Mouse (Mus musculus): Measurements from ENCODE around the gene Arhgap30.

Arhgap30 gene

GRCm38 (mm10) chr1:171388376-171389102 is at the start of gene Arhgap30:
Gene Arhgap30, plus strand, starts transcription at chr1:171388954.
- no peak for DNase-seq

- no peak for DNase-seq
Measured at GRCm38 (mm10) chr1:171342262-171343207, 46.2 kb upstream of the Arhgap30 start.

- DNase-seq: peak; percentile 55
Measured at GRCm38 (mm10) chr1:171343922-171344677, 44.7 kb upstream of the Arhgap30 start.

DNA sequence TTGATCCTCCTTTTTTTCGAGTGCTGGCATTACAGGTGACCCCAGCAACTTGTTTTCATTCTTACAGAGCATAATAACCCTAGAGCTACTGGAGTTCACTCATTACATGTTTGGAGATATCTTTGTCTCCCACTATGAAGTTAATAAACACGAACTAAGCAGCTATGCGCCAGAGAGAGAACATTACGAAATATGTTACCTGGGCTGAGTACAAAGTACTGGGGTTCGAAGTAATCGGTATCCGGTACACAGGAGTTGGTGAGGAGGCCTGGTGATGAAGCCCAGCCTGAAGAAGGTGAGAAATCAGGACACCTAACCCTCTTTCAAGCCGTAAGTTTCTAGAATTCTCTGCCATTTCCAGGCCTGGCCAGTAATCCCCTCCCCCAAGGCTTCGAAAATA is 44.0 kb upstream of the Arhgap30 start:
- no peak for DNase-seq

DNA sequence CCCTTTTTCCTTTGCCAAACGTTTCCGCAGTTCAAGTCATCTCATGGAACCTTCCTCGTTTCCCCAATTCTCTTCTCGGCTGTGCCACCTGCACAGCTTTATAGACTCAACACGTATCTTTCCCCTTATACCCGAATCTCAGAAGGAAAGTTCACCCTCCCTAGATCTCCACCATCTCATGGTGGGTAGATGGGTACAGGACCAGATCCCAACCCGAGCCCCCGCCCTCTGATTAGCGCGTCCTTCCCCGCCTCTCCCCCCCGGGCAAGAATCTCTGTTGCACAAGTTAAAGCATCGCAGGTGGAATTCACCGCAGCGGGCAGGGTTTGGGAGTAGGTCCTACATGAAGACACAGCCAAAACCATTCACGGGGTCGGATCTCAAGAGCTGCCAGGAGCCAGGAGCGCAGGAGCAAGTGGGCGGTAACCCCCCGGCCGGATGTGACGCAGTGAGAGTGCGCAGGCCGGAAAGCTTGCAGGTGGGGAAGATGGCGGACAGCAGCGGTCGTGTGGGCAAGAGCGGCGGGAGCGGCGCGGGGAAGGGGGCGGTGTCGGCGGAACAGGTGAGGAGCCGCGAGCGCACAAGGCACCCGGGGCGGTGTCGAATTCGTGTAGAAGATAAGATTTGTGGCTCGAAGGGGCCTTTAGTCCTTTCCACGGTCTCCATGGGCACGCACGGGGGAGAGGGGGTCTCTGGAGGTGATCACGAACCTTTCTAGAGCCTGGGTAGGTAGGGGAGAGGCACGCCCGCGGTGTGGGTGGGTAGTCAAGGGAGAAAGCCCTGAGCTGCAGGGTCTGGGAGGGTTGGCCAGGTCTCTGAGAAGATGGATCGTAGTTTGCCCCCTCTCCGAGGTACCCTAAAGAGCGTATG is 43.3 kb upstream of the Arhgap30 start, which contains the start of the genes Nit1 and Pfdn2:
Nit1 (minus strand) TSS at position 422 of the 870 bp plus-strand sequence.
Pfdn2 (plus strand) TSS at position 446 of the 870 bp plus-strand sequence.
- DNase-seq: peak; percentile 90

DNA sequence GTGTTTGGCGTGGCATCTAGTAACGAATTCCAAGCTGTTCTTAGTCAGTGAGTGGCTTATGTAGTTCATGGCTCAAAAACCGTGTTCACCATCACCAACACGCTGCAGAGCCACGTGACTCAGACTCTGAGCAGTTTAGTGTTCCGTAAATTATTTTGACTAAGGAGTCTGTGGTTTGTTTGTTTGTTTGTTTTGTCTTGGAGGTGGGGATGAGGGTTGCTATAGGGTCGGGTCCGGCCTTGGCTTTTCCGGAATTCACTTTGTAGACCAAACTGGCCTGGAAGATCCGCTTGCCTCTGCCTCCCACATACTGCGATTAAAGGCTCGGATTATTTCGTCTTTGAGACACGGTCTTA is 42.7 kb upstream of the Arhgap30 start:
- DNase-seq: no peak

DNA sequence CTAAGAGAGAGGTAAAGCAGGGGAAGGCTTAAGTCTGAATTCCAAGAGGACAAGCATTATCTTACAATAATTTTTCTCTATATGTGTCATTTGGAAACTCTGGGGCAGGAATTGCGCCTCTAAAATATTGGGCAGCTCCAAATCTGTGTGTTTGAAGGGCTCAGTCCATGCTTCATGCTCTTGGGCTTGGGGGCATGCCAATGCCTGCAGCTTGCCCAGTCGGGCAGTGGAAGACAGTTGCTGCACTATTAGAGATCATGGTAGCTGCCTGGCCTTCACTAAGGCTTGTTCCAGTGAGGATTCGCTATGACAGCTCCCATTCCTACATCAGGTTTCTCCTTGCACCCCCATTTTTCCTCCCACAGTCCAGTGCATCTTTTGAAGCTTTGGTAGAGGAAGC is 40.1 kb upstream of the Arhgap30 start:
- DNase-seq: no peak

DNA sequence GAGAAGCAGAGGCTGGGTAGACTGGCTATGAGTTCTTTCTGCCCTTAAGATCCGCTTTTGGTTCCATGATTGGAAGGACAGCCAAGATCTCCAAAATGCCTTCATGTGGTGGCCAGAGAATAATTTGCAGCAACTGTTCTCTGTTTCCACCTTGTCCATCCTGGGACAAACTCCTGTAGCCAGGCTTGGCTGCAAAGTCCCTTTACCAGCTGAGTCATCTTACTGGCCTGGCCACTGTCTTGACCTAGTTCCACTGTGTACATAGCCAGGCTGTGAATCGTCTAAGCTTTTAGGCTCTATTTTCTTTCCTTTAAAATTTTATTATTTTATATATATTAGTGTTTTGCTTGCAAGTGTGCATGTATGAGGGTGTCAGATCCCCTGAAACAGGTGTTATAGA is 39.5 kb upstream of the Arhgap30 start:
- no peak for DNase-seq

- DNase-seq: no peak
Measured at GRCm38 (mm10) chr1:171355812-171356340, 32.9 kb upstream of the Arhgap30 start.

DNA sequence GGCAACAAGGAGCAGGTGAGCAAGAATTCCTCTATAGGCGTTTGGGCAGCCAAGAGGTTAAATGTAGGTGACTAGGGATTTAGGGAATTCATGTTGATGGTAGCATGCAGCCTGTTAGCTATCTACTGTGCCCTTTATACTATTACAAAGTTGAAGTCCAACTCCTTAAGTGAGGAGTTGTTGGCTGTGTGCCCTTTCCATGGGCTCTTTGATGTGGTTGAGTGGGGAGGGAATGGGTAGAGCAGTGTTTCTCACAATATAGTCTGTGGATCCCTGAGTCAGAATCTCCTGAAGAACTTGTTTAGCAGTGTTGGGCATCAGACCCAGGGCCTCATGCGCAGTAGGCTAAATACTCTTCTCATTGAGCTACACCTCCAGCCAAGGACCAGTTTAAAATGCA is 31.9 kb upstream of the Arhgap30 start:
- DNase-seq: no peak

GRCm38 (mm10) chr1:171358421-171358820 is 30.3 kb upstream of the Arhgap30 start:
- DNase-seq: peak; percentile 51

- DNase-seq: no peak
Measured at GRCm38 (mm10) chr1:171360253-171360652, 28.5 kb upstream of the Arhgap30 start.

DNA sequence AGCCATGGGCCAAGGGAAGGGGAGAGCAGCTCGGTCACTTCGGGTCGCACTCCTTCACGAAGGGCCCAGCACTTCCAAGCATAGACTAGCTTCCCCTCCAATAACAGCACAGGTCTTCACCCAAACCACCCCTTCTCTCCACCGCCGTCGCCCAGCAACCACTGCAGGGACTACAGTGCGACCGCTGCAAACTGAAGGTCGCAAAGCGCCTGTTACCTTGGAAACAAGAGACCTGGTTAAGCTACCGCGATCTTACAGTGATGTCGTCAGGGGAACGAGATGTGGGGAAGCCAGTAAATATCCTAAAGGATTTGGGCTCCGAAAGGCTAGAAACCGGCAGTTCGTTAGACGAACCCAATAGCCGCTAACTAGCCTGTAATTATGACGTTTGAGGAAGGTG is 28.1 kb upstream of the Arhgap30 start, which contains the start of gene Klhdc9:
Klhdc9 (minus strand) TSS at position 143 of the 400 bp plus-strand sequence.
- peak; percentile 94 for DNase-seq

DNA sequence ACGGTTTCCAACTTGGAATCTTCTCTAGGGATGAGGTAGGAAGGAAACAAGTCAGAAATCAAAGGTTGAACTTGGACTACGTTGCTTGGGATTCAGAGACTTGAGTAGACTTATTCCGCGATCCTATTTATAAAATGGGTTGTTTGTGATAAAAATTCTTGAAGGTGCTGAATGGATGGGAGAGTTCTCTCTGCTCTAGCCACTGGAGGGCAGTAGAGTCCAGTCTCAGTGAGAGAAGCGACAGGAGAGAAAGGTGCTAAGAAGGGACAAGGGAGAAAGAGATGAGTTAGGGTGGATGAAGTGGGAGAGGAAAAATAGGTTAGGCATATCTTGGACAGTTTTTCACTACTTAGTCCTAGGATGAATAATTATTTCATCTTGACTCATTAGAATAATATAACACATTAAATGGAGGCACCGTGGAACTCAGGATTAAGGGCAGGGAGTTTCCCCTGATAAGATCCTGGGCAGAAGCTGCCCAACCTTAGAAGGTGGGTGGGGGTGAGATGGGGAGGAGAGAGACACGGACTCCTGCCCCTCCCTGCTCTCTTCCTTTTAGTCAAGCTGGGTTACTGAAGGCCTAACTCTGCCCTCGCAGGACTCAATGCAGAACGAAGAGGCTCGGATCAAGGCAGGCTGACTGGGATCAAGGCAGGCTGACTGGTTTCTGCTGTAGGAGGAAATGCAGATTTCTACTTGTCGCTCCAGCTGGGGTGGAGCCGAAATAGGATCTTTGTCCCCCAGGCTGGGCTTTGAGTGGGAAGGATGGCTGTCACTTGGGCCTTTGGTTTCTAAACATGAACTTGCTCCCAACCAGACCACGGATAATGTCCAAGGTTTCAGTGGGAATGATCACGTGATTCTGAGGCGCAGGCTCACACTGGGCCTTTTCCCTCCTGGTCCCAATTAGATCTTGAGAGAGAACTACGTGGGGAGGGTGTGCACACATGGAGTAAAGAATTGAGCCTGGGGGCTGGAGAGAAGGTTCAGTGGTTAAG is 27.3 kb upstream of the Arhgap30 start:
- peak; percentile 84 for DNase-seq

DNA sequence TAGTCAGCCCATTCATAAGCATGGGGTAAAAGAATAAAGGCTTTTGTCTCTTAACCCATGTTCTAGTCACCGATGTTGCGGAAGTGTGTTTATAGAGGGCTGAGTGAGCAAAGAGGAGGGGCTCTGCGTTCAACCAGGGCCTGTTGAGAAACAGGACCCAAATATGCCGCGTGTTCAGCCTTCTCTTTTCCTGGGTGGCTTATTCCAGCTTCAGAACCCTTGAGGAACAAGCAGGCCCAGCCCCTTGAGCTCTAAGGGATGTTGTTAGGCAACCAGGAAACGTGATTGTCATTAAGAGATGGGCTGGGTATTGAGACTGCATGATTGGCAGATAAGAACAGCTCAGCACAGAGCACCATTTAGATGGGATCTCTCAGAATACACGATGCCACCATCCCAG is 22.8 kb upstream of the Arhgap30 start:
- DNase-seq: no peak

DNA sequence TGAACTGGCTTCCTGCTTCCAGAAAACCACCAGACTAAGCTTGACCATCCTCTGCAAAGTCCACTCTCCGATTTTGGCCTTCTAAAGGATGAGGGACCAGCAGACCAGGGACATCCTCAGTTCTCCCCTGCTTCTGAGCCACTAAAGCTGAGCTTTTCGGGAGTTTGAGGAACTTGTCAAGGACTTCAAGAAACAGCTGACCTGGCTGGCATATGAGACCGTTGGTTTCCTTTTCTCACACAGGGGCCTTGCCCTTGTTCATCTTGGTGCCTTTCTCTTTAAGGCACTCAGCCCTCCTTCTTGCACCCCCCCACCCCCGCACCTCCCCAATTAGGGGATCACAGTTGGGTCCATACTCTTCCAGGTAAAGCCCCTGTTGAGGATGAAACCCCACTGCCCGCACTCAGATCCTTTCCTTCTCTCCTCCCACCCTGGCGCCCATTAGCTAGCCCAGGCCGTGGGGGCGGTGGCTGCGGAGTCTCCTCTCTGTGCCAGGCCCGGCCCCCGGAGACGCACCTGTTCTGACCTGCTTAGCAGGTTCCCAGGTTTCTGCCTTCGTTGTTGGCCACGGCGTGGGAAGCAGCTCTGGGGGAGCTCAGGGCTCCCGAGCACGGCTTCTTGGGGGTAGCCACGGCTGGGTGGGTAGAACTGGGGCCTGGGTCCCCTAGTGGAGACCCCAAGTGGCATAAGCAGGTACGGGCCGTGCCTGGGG is 18.8 kb upstream of the Arhgap30 start, which contains the start of gene Nectin4:
Nectin4 (plus strand) TSS at position 255 of the 712 bp plus-strand sequence.
- DNase-seq: no peak

GRCm38 (mm10) chr1:171372880-171373279 is 15.9 kb upstream of the Arhgap30 start:
- no peak for DNase-seq

GRCm38 (mm10) chr1:171373946-171374345 is 14.8 kb upstream of the Arhgap30 start:
- DNase-seq: no peak

DNA sequence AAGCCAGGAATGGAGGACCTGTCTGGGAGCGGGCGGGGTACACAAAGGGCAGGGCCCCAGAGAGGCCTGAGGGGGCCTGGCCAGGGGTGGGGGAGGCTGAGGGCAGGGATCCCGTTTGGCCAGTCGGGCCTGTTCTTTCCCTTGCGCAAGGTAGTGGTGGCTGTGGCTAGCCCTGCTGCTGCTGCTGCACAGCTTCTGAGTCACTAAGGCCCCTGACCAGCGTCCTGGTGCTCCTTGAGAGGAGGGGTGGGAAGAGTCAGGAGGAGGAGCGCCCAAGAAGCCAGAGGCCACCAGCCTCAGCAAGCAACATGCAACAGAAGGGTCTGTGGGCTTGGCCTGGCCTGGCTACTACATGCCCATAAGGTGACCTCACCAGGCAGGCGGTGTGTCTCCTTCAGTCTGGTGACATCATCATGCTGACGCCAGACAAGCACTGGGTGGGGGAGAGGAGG is 13.1 kb upstream of the Arhgap30 start:
- no peak for DNase-seq

All from cerebellum, adult 9-11 months (tissue).